Mouse (Mus musculus) forebrain, embryonic 10.5 days (tissue): ENCODE results near the gene Cald1. TPM values are rescaled to one million over a fixed set of nuclear protein-coding genes. Genes with fewer than 3 reads are reported as not detected.

Experiments
- DNase-seq: peaks from one replicate; pipeline ENCODE4 v3.0.0-alpha.2; 2017; ENCODE audit warnings: low spot score; ENCODE audit errors: extremely low spot score
- H3K27ac ChIP-seq: fragments of 300-500 bp; sonication (generic); 2 replicates; pipeline ENCODE4 v1.5.1; 2016; ENCODE audit warnings: mild to moderate bottlenecking
- H3K27me3 ChIP-seq: fragments of 300-500 bp; sonication (generic); 2 replicates; pipeline ENCODE4 v1.6.1; 2016; ENCODE audit warnings: mild to moderate bottlenecking; ENCODE audit not compliant: poor library complexity, severe bottlenecking
- H3K36me3 ChIP-seq: fragments of 300-500 bp; sonication (generic); replicated peaks from 2 replicates; pipeline ENCODE4 v1.6.1; 2016; ENCODE audit warnings: mild to moderate bottlenecking, moderate library complexity
- H3K4me1 ChIP-seq: fragments of 300-500 bp; sonication (generic); 2 replicates; pipeline ENCODE4 v1.6.1; 2016
- H3K4me3 ChIP-seq: fragments of 300-500 bp; sonication (generic); 2 replicates; pipeline ENCODE4 v1.5.1; 2016; ENCODE audit warnings: mild to moderate bottlenecking, moderate library complexity
- H3K9me3 ChIP-seq: fragments of 300-500 bp; sonication (generic); 2 replicates; pipeline ENCODE4 v1.6.1; 2016; ENCODE audit warnings: mild to moderate bottlenecking, moderate library complexity
- WGBS: fragments of 180-500 bp; shearing (Covaris S2); methylation state at CpG from one replicate; pipeline ENCODE4 v1.1.7; 2016; 5-methylcytosine and 5-hydroxymethylcytosine counted together
- polyA plus RNA-seq: library from polyadenylated mRNA; unstranded; fragments of >200 nt; fragmentation: Nextera tagmentation; extraction: Ambion mirVana; gene quantifications from 2 replicates; pipeline ENCODE4 v1.2.1, GENCODE M21; 2016

Gene Cald1
- polyA plus RNA-seq, 1 experiment from 2014 or later = 135 TPM

DNA sequence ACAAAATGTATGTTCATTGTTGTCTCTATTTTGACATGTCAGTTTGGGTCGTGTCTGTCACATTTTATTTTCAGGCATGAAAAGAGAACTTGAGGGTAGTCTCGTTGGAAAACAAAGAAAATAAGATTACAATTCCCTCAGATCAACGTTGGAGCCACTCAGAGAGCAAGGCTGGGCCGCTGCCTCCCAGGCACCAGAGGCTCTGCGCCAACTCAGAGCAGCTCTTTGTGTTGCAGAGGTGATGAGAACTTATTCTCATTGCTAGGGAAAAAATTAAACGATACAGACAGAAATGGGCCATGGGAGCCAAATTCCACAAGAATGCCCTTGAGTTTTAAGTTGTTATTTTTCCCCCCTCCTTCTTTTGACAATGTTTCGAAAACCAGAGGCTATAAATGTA lies 25.0 kb downstream of the Cald1 start:
- no peaks in the 10 kb centered on the region for H3K9me3 ChIP-seq
- no peak overlapping the region for H3K27ac ChIP-seq
- H3K36me3 ChIP-seq = no peaks in the 10 kb centered on the region
- H3K4me3 ChIP-seq = no peak overlapping the region
- H3K27me3 ChIP-seq = no peaks in the 10 kb centered on the region
- WGBS = 76% methylated on average over 7 of the region's 7 CpGs
- no peak for DNase-seq
- H3K4me1 ChIP-seq = peaks cover 17% of the 10 kb centered on the region

DNA sequence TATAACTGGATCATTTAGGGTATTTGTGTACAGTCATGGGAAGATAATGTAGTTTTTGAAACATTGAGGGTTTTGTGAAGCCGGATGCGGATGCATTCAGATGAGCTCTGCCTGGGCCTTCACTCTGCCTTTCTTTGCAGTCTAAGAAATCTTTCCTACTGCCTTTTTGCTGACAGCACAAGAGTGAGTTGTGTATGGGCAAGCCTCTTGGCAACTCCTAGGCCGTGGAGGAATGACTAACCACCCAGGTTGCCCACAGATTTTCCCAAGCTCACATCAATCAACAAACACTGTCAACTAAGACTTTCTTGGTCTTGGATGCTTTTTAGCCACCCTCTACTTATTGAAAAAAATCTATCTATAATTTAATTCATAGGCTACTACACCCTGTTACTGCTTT lies 26.2 kb downstream of the Cald1 start:
- Histone ChIP-seq H3K4me3 (no peak overlapping the region), H3K27me3 (no peaks in the 10 kb centered on the region), H3K4me1 (peaks cover 17% of the 10 kb centered on the region), H3K27ac (no peak overlapping the region), H3K36me3 (no peaks in the 10 kb centered on the region), H3K9me3 (no peaks in the 10 kb centered on the region)
- WGBS = 83% methylated on average over 3 of the region's 3 CpGs
- DNase-seq = no peak

- H3K36me3 ChIP-seq = no peaks in the 10 kb centered on the region
- H3K27me3 ChIP-seq = no peaks in the 10 kb centered on the region
- no peak for DNase-seq
- H3K27ac ChIP-seq = no peak overlapping the region
- no peak overlapping the region for H3K4me3 ChIP-seq
- WGBS = 90% methylated on average over 8 of the region's 8 CpGs
- H3K9me3 ChIP-seq = no peaks in the 10 kb centered on the region
- H3K4me1 ChIP-seq = peaks cover 9% of the 10 kb centered on the region
Observed at GRCm38 (mm10) chr6:34626586-34627245, 28.4 kb downstream of the Cald1 start.

GRCm38 (mm10) chr6:34628131-34628530 lies 29.8 kb downstream of the Cald1 start:
- Histone ChIP-seq H3K27ac (no peak overlapping the region), H3K4me1 (peaks cover 3% of the 10 kb centered on the region; the same call in 1 of the 2 replicates), H3K9me3 (no peaks in the 10 kb centered on the region), H3K4me3 (no peak overlapping the region), H3K36me3 (no peaks in the 10 kb centered on the region), H3K27me3 (no peaks in the 10 kb centered on the region)
- 76% methylated on average over 1 of the region's 1 CpGs for WGBS
- no peak for DNase-seq

- no peak overlapping the region for H3K27ac ChIP-seq
- 64% methylated on average over 3 of the region's 3 CpGs for WGBS
- H3K4me1 ChIP-seq = peaks cover 18% of the 10 kb centered on the region
- no peaks in the 10 kb centered on the region for H3K9me3 ChIP-seq
- no peak for DNase-seq
- H3K4me3 ChIP-seq = no peak overlapping the region
- H3K27me3 ChIP-seq = no peaks in the 10 kb centered on the region
- H3K36me3 ChIP-seq = no peaks in the 10 kb centered on the region
Observed at GRCm38 (mm10) chr6:34633776-34634175, 35.5 kb downstream of the Cald1 start.

- H3K27me3 ChIP-seq = peaks cover 4% of the 10 kb centered on the region; the same call in 1 of the 2 replicates
- peak; percentile 21 for DNase-seq
- no peak overlapping the region for H3K4me3 ChIP-seq
- H3K4me1 ChIP-seq = peaks cover 31% of the 10 kb centered on the region
- no peaks in the 10 kb centered on the region for H3K9me3 ChIP-seq
- 61% methylated on average over 10 of the region's 10 CpGs for WGBS
- H3K36me3 ChIP-seq = no peaks in the 10 kb centered on the region
- H3K27ac ChIP-seq = peak overlapping the region; percentile 70
Observed at GRCm38 (mm10) chr6:34637588-34638438, 39.5 kb downstream of the Cald1 start.

DNA sequence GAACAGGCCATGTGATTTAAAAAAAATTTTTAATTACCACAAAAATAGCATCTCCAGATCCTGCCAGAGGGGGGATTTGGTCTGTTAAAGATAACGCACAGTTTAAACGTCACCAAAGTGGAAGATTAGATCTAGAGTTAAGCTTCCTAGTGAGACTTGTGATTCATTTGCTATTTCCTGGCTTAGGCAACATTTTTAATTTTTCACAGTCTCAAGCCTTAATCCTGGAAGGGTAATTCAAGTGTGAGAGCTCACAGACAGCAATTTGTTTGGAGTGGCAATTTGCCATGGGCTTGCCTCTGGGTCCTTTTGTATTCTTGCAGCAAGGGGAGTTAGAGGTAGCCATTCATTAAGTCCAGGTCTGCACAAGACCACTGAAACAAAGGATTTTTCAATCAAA lies 40.4 kb downstream of the Cald1 start:
- peaks cover 31% of the 10 kb centered on the region for H3K4me1 ChIP-seq
- H3K9me3 ChIP-seq = no peaks in the 10 kb centered on the region
- peak overlapping the region; percentile 70; the same call in 1 of the 2 replicates for H3K27ac ChIP-seq
- peaks cover 4% of the 10 kb centered on the region; the same call in 1 of the 2 replicates for H3K27me3 ChIP-seq
- H3K4me3 ChIP-seq = no peak overlapping the region
- no peak for DNase-seq
- 15% methylated on average over 2 of the region's 2 CpGs for WGBS
- no peaks in the 10 kb centered on the region for H3K36me3 ChIP-seq

DNA sequence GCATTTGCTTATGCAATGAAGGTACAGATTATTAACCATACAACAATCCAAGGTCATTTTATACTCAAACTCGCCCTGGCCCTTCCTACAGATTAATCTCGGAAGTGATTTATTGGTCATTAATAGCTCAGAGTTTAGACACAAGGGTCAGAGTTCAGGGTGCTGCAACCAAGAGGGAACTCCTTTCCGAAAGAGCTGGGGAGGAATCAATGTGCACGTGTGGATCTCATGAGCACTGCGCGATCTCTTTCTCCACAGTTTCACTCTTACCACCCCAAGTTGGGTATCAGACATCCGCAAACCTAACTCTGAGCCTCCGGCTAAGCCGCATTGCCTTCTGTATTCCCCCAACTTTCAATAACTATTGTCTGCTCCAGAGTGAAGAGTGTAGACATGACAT lies 41.9 kb downstream of the Cald1 start:
- DNase-seq = no peak
- 90% methylated on average over 9 of the region's 9 CpGs for WGBS
- Histone ChIP-seq H3K27me3 (peaks cover 4% of the 10 kb centered on the region; the same call in 1 of the 2 replicates), H3K27ac (no peak overlapping the region), H3K4me3 (no peak overlapping the region), H3K4me1 (peaks cover 32% of the 10 kb centered on the region), H3K36me3 (no peaks in the 10 kb centered on the region), H3K9me3 (no peaks in the 10 kb centered on the region)

DNA sequence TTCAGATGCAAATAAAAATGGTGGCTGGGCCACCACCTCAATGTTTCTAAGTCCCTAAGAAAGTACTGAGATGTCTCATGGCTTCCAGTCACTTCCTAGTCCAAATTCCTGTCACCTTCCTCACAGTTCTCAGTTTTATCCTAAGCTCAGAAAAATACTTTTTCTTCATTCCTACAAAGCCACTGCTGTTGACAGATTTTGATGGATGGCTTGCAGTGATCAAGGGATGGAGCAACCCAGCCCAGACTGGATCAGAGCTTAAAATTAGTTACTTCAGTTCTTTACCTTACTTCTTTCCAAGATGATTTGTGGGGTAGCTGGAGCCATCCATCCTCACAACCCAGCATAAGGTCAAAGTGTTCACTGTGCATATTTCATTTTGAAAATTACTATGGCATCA lies 42.8 kb downstream of the Cald1 start:
- DNase-seq = no peak
- H3K27ac ChIP-seq = no peak overlapping the region
- peaks cover 4% of the 10 kb centered on the region; the same call in 1 of the 2 replicates for H3K27me3 ChIP-seq
- peaks cover 32% of the 10 kb centered on the region for H3K4me1 ChIP-seq
- no peak overlapping the region for H3K4me3 ChIP-seq
- H3K9me3 ChIP-seq = no peaks in the 10 kb centered on the region
- no peaks in the 10 kb centered on the region for H3K36me3 ChIP-seq

DNA sequence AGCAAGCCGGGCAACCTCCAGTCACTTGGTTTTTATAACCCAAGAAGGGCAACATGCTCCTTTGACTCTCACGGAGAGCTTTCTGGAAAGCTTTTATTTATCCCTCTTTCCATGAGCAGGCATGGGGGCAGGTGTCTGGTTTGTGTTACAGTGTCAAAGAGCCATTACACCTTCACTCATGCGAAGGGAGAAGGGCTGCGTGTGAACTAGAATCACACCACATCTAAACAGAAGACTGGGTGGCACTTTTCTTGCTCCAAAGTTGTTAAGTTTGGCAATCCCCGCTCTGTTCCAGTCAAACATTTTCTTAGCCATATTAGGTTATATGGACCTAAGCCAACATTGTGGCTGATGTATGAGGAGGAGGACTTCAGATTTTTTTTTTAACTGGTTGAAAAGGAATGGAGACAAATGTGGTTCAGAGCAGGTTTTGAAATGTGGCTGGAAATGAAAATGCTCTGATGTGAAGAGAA lies 43.8 kb downstream of the Cald1 start:
- Histone ChIP-seq H3K36me3 (no peaks in the 10 kb centered on the region), H3K27me3 (peaks cover 4% of the 10 kb centered on the region; the same call in 1 of the 2 replicates), H3K4me1 (peaks cover 32% of the 10 kb centered on the region), H3K27ac (no peak overlapping the region), H3K9me3 (no peaks in the 10 kb centered on the region), H3K4me3 (no peak overlapping the region)
- DNase-seq = no peak
- WGBS = 92% methylated on average over 5 of the region's 5 CpGs

DNA sequence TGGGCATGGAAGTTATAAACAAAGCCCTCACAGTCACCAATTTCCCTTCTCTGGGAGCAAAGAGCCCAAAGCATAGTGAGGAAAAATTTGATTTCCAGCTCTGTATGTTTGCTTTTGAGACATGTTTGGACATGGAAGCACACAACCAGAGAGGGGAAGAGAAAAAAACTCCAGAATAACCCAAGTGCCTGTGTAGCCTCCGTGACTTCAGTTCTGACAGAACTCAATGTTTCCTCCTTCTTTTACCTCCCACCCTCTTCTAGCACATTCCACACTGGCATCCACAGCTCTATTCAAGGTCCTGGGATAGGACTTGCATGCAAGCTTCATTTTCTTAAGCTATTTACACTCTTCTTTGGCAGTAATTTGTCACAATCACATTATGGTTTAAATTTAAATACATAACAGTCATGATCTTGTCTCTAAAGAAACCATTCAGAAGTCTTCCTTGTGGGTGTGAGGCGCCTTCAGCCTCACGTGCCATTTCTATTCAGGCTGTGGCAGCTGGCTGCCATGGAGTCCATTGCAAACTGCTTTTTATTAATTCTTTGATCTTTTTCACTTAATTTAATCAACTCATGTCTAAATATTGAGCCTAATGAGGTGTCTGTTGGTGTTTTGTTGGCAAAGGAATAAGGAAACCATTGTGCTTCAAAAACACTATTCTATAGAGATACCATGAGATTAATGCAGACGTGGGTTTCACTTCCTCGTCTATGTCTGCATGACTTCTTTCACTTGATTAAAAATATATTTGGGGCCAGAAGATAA lies 49.9 kb downstream of the Cald1 start:
- H3K27ac ChIP-seq = no peak overlapping the region
- 76% methylated on average over 5 of the region's 5 CpGs for WGBS
- H3K36me3 ChIP-seq = no peaks in the 10 kb centered on the region
- no peak overlapping the region for H3K4me3 ChIP-seq
- peaks cover 9% of the 10 kb centered on the region for H3K4me1 ChIP-seq
- H3K27me3 ChIP-seq = peaks cover 9% of the 10 kb centered on the region; the same call in 1 of the 2 replicates
- no peak for DNase-seq
- no peaks in the 10 kb centered on the region for H3K9me3 ChIP-seq

GRCm38 (mm10) chr6:34651298-34651697 lies 53.0 kb downstream of the Cald1 start:
- WGBS = 87% methylated on average over 7 of the region's 7 CpGs

More at GRCm38 (mm10) chr6:34651298-34651697, 53.0 kb downstream of the Cald1 start:
- Histone ChIP-seq H3K4me3 (no peak overlapping the region), H3K9me3 (no peaks in the 10 kb centered on the region), H3K36me3 (no peaks in the 10 kb centered on the region), H3K4me1 (peaks cover 5% of the 10 kb centered on the region), H3K27ac (no peak overlapping the region), H3K27me3 (peaks cover 9% of the 10 kb centered on the region; the same call in 1 of the 2 replicates)
- DNase-seq = no peak
